In genomic region chr11:72155186-72155980, GRCm38 (mm10) we compare ENCODE assay signal across 11 mouse cellular contexts. TPM values are rescaled to one million over a fixed set of nuclear protein-coding genes. Genes with fewer than 3 reads are reported as not detected.
DNase-seq lines count a peak whose midpoint lies in the region; ATAC-seq lines count a peak whose summit lies in the region.
"Had no signal": no experiment of that assay in that cellular context is flagged by ENCODE, and none has a peak within 500 bp of the region (broad histone marks: within the 10 kb centered on the region; RNA-seq: fewer than 3 reads in every experiment).

No protein-coding gene starts in this region.

- H3K4me1 ChIP-seq in embryonic facial prominence, embryonic 14.5 days (ENCODE audit: control insufficient read depth, insufficient read depth, low read length) = peaks cover 7% of the 10 kb centered on the region; the same call in 1 of the 2 replicates

- H3K9ac ChIP-seq in embryonic facial prominence, embryonic 14.5 days (ENCODE audit: low read depth, low read length) = peak overlapping the region; percentile 35; the same call in 1 of the 2 replicates

- no peak overlapping the region for H3K4me2 ChIP-seq in embryonic facial prominence, embryonic 14.5 days (ENCODE audit: low read depth, low read length)
- H3K4me2 ChIP-seq: liver, embryonic 11.5 days had no signal

- no peaks in the 10 kb centered on the region for H3K9me3 ChIP-seq in embryonic facial prominence, embryonic 14.5 days (ENCODE audit: control insufficient read depth, low read length)

- peak; percentile 31; the same call in 1 of the 2 replicates for ATAC-seq in embryonic facial prominence, embryonic 14.5 days (ENCODE audit: low read depth)
- no peak for ATAC-seq in granulocyte monocyte progenitor cell, adult 5-6 weeks (replicated peaks; ENCODE audit: poor library complexity, severe bottlenecking)

- peaks cover 60% of the 10 kb centered on the region for H3K36me3 ChIP-seq in embryonic facial prominence, embryonic 14.5 days (ENCODE audit: control insufficient read depth, insufficient read depth, low read length)

- H3K27ac ChIP-seq in embryonic facial prominence, embryonic 14.5 days (replicated peaks; ENCODE audit: low read depth, low read length) = peak overlapping the region; percentile 77

- H3K4me3 ChIP-seq in embryonic facial prominence, embryonic 14.5 days (ENCODE audit: low read depth, low read length) = no peak overlapping the region
- H3K4me3 ChIP-seq: myocyte had no signal

- 64% methylated on average over 11 of the region's 11 CpGs for whole genome bisulfite sequencing in embryonic facial prominence, embryonic 14.5 days

- DNase-seq in frontal cortex, postnatal 36 days (ENCODE audit: low spot score in 2 of 2) = peak; percentile 46 to 66
- no peak for DNase-seq in frontal cortex, postnatal 14 days (ENCODE audit: low spot score in 2 of 2)
- peak; percentile 61 for DNase-seq in embryonic facial prominence, embryonic 14.5 days (ENCODE audit: low spot score)
- peak; percentile 70 to 71 for DNase-seq in layer of hippocampus, adult 8-10 months (ENCODE audit: low spot score in 2 of 2)
- DNase-seq in right cerebral cortex, adult 2 months (ENCODE audit: low spot score in 2 of 2) = peak; percentile 65 to 76
- DNase-seq in gastrocnemius, postnatal 25 days = no peak
- no peak for DNase-seq in urinary bladder, adult 18-20 months (ENCODE audit: low spot score in 2 of 2)
- DNase-seq: heart, postnatal 36 days had no signal

- no peaks in the 10 kb centered on the region for H3K27me3 ChIP-seq in embryonic facial prominence, embryonic 14.5 days (replicated peaks; ENCODE audit: control insufficient read depth, insufficient read depth, low read length)

RNA-seq across cellular contexts. Expression of gene Pitpnm3, which starts 19.8 kb away (rescaled TPM):
- 0.89 and 0.96 TPM in 2 replicates for polyA plus RNA-seq in embryonic facial prominence, embryonic 14.5 days (2014; fragmentation: Nextera tagmentation; extraction: Ambion mirVana)
- 10 to 100 TPM; 30.5 to 46.8 (median 35.3) TPM for total RNA-seq in layer of hippocampus, adult 8-10 months (2022)
- total RNA-seq in gastrocnemius, postnatal 25 days (2021) = 1 to 10 TPM; 1.8 to 2.6 TPM
- total RNA-seq in granulocyte monocyte progenitor cell, adult 5-6 weeks (2014; fragmentation: Nextera tagmentation) = not detected in 2 replicates
- total RNA-seq in granulocyte monocyte progenitor cell, adult 5-6 weeks (2017) = not detected in 2 replicates

RNA-seq across cellular contexts. Expression of gene Gm43951, which starts 51.3 kb away (rescaled TPM):
- 0.13 and 0.15 TPM in 2 replicates for polyA plus RNA-seq in embryonic facial prominence, embryonic 14.5 days (2014; fragmentation: Nextera tagmentation; extraction: Ambion mirVana)
- 10 to 100 TPM; 11.2 to 13.3 (median 12.2) TPM for total RNA-seq in layer of hippocampus, adult 8-10 months (2022)
- total RNA-seq in gastrocnemius, postnatal 25 days (2021) = under 1 TPM; 0.08 to 0.10 TPM
- 0.21 TPM in 1 of 2 replicates, not detected in the other for total RNA-seq in granulocyte monocyte progenitor cell, adult 5-6 weeks (2014; fragmentation: Nextera tagmentation)
- total RNA-seq in granulocyte monocyte progenitor cell, adult 5-6 weeks (2017) = 1.0 and 1.1 TPM in 2 replicates
- polyA plus RNA-seq: liver, embryonic 11.5 days had no signal

RNA-seq across cellular contexts. Expression of gene 4933427D14Rik, which starts 51.9 kb away (rescaled TPM):
- polyA plus RNA-seq in embryonic facial prominence, embryonic 14.5 days (2014; fragmentation: Nextera tagmentation; extraction: Ambion mirVana) = 9.0 and 11.8 TPM in 2 replicates
- total RNA-seq in layer of hippocampus, adult 8-10 months (2022) = 10 to 100 TPM; 24.7 to 35.6 (median 30.4) TPM
- 1 to 10 TPM; 1.9 to 3.0 TPM for total RNA-seq in gastrocnemius, postnatal 25 days (2021)
- 10.4 and 12.1 TPM in 2 replicates for total RNA-seq in granulocyte monocyte progenitor cell, adult 5-6 weeks (2014; fragmentation: Nextera tagmentation)
- 7.2 and 34.4 TPM in 2 replicates for total RNA-seq in granulocyte monocyte progenitor cell, adult 5-6 weeks (2017)

RNA-seq across cellular contexts. Expression of gene Txndc17, which starts 52.0 kb away (rescaled TPM):
- 197 and 203 TPM in 2 replicates for polyA plus RNA-seq in embryonic facial prominence, embryonic 14.5 days (2014; fragmentation: Nextera tagmentation; extraction: Ambion mirVana)
- total RNA-seq in layer of hippocampus, adult 8-10 months (2022) = 10 to 100 TPM; 26.9 to 33.8 (median 29.7) TPM
- total RNA-seq in gastrocnemius, postnatal 25 days (2021) = 10 to 100 TPM; 27.9 to 28.1 TPM
- 115 and 151 TPM in 2 replicates for total RNA-seq in granulocyte monocyte progenitor cell, adult 5-6 weeks (2014; fragmentation: Nextera tagmentation)
- 36.3 and 66.3 TPM in 2 replicates for total RNA-seq in granulocyte monocyte progenitor cell, adult 5-6 weeks (2017)

Comparison
In these comparisons a context has a peak if more than half of its experiments do, and no peak if none do; other contexts are left out.
1. DNase-seq: peak in frontal cortex, postnatal 36 days (2 of 2), embryonic facial prominence, embryonic 14.5 days (single experiment), layer of hippocampus, adult 8-10 months (2 of 2) and right cerebral cortex, adult 2 months (2 of 2); none in frontal cortex, postnatal 14 days (0 of 2), gastrocnemius, postnatal 25 days (single experiment) and urinary bladder, adult 18-20 months (0 of 2).
2. RNA of gene Pitpnm3, which starts 19.8 kb away (total RNA-seq): 30.5 to 46.8 TPM in layer of hippocampus, adult 8-10 months; 1.8 to 2.6 TPM in gastrocnemius, postnatal 25 days and not detected in granulocyte monocyte progenitor cell, adult 5-6 weeks; every median in the first group is over 4 times any median in the second.
3. RNA of gene Gm43951, which starts 51.3 kb away (total RNA-seq): 11.2 to 13.3 TPM in layer of hippocampus, adult 8-10 months; 0.21 to 1.1 TPM in granulocyte monocyte progenitor cell, adult 5-6 weeks and 0.08 to 0.10 TPM in gastrocnemius, postnatal 25 days; every median in the first group is over 4 times any median in the second.